In the genomic region with DNA sequence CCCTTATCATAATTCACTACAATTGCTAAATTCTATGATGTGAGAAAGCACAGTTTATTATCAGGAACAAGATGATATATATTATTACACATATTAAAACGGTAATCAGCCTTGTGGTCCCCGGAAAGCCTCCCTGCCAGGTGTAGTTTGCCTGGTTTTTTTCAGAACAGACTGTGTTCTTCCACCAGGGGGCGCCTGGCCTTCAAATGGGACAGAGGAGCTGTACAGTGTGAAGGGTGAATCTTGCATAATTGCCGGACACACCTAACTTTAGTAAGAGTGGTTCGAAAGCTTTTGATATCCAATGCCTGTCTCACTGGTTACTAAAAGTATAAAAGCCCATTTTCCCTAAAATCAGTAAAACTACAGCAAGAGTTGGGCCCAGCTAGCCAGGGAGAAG, we compare ENCODE assay signal across 7 mouse cellular contexts. TPM values are rescaled to one million over a fixed set of nuclear protein-coding genes. Genes with fewer than 3 reads are reported as not detected.
A peak's percentile ranks its signal among the peaks of the same experiment; 100 is the strongest.
DNase-seq lines count a peak whose midpoint lies in the region; ATAC-seq and TF ChIP-seq lines count a peak whose summit lies in the region.

No protein-coding gene starts in this region.

- H3K36me3 ChIP-seq in heart, embryonic 16.5 days (ENCODE audit: control insufficient read depth, insufficient read depth): no peaks in the 10 kb centered on the region

- ATAC-seq in heart, embryonic 16.5 days (replicated peaks; ENCODE audit: extremely low read depth, insufficient read depth, low FRiP score): peak; percentile 65; the same call in 1 of the 2 replicates
- ATAC-seq in megakaryocyte progenitor cell, adult 5-6 weeks (replicated peaks; ENCODE audit: poor library complexity): peak; percentile 78

- no peaks in the 10 kb centered on the region for H3K27me3 ChIP-seq in heart, embryonic 16.5 days (ENCODE audit: control insufficient read depth, insufficient read depth, low read length)

- peak; percentile 75 for TF ChIP-seq CTCF in cortical plate, adult 2 months (IDR thresholded peaks at IDR 0.05; ENCODE audit: extremely low read depth, insufficient read depth, low read length)

- TF ChIP-seq POLR2A in cortical plate, adult 2 months (IDR thresholded peaks at IDR 0.05; ENCODE audit: extremely low read depth, insufficient read depth, low read length): no peak

- no peak overlapping the region for H3K4me2 ChIP-seq in heart, embryonic 16.5 days (ENCODE audit: low read depth, low read length)

- WGBS in heart, embryonic 16.5 days: 28% methylated on average over 5 of the region's 5 CpGs

- no peak overlapping the region for H3K4me3 ChIP-seq in cortical plate, adult 2 months (ENCODE audit: insufficient read depth, low read length)
- H3K4me3 ChIP-seq in heart, embryonic 16.5 days (ENCODE audit: low read length): no peak overlapping the region

- H3K27ac ChIP-seq in cortical plate, adult 2 months (ENCODE audit: insufficient read depth, low read length): no peak overlapping the region
- H3K27ac ChIP-seq in heart, embryonic 16.5 days (ENCODE audit: low read length): no peak overlapping the region

- H3K9me3 ChIP-seq in heart, embryonic 16.5 days (replicated peaks; ENCODE audit: control insufficient read depth, low read length): no peaks in the 10 kb centered on the region

- DNase-seq in ES-CJ7 (ENCODE audit: low read depth, low spot score): peak; percentile 78
- peak; percentile 76 to 84 for DNase-seq in adrenal gland, adult 18-20 months (ENCODE audit: low spot score in 2 of 2)
- DNase-seq in kidney, postnatal 4 days: peak; percentile 87 to 89
- DNase-seq in spleen, adult 18-20 months: peak; percentile 48 to 80

- no peak overlapping the region for H3K9ac ChIP-seq in heart, embryonic 16.5 days (ENCODE audit: low read length)

- 0 out of 2 replicates have a peak, but pooled peaks cover 2% of the 10 kb centered on the region for H3K4me1 ChIP-seq in cortical plate, adult 2 months (ENCODE audit: control insufficient read depth, insufficient read depth, low read length)
- H3K4me1 ChIP-seq in heart, embryonic 16.5 days (ENCODE audit: control insufficient read depth, insufficient read depth, low read length): peaks cover 3% of the 10 kb centered on the region; the same call in 1 of the 2 replicates

RNA-seq across cellular contexts. Expression of a gene that starts 14.1 kb away (rescaled TPM):
- total RNA-seq in adrenal gland, adult 18-20 months (2021): under 1 TPM in 1 of 2 experiments, not detected in 1; 0.99 TPM
- polyA plus RNA-seq in cortical plate, adult 2 months (2012; rRNA removed): 0.13 TPM in 2 replicates
- not detected in 2 replicates for polyA plus RNA-seq in heart, embryonic 16.5 days (2015; fragmentation: Nextera tagmentation; extraction: Ambion mirVana)
- not detected in 2 replicates for total RNA-seq in megakaryocyte progenitor cell, adult 5-6 weeks (2015)
- total RNA-seq in megakaryocyte progenitor cell, adult 5-6 weeks (2017): not detected in 2 replicates

RNA-seq across cellular contexts. Expression of a gene that starts 48.1 kb away (rescaled TPM):
- total RNA-seq in adrenal gland, adult 18-20 months (2021): 10 to 100 TPM; 33.4 to 41.4 TPM
- 41.8 and 43.6 TPM in 2 replicates for polyA plus RNA-seq in cortical plate, adult 2 months (2012; rRNA removed)
- polyA plus RNA-seq in heart, embryonic 16.5 days (2015; fragmentation: Nextera tagmentation; extraction: Ambion mirVana): 35.8 and 41.6 TPM in 2 replicates
- 64.2 and 65.1 TPM in 2 replicates for total RNA-seq in megakaryocyte progenitor cell, adult 5-6 weeks (2015)
- total RNA-seq in megakaryocyte progenitor cell, adult 5-6 weeks (2017): 50.3 and 53.6 TPM in 2 replicates

RNA-seq across cellular contexts. Expression of a gene that starts 55.6 kb away (rescaled TPM):
- 10 to 100 TPM; 46.8 to 66.4 TPM for total RNA-seq in adrenal gland, adult 18-20 months (2021)
- 154 and 172 TPM in 2 replicates for polyA plus RNA-seq in cortical plate, adult 2 months (2012; rRNA removed)
- polyA plus RNA-seq in heart, embryonic 16.5 days (2015; fragmentation: Nextera tagmentation; extraction: Ambion mirVana): 62.6 and 66.9 TPM in 2 replicates
- 0.51 and 0.67 TPM in 2 replicates for total RNA-seq in megakaryocyte progenitor cell, adult 5-6 weeks (2015)
- 1.00 and 2.1 TPM in 2 replicates for total RNA-seq in megakaryocyte progenitor cell, adult 5-6 weeks (2017)

Comparison
In these comparisons a context has a peak if more than half of its experiments do, and no peak if none do; other contexts are left out.
1. RNA of a gene that starts 55.6 kb away (total RNA-seq): 46.8 to 66.4 TPM in adrenal gland, adult 18-20 months; 0.51 to 2.1 TPM in megakaryocyte progenitor cell, adult 5-6 weeks; every median in the first group is over 10 times any median in the second.
2. Peak in every context shown above with its lines, with median percentiles within 50 percentile points of each other: DNase-seq.